Mouse (Mus musculus) CH12.LX (cell line): ENCODE data around the gene Lin52.

ENCODE experiments used
- CTCF ChIP-seq, 2 experiments: IDR thresholded peaks in 1 of 2; conservative IDR thresholded peaks in 1 of 2; 2 replicates each; pipeline ENCODE4 v1.5.1; 2011 to 2012; ENCODE audit warnings: low read depth in 2 of 2, low read length in 2 of 2, improper control_type of control experiment in 1 of 2, inconsistent platforms in 1 of 2, mild to moderate bottlenecking in 1 of 2, moderate library complexity in 1 of 2
- MAX ChIP-seq: IDR thresholded peaks from 2 replicates; pipeline ENCODE4 v1.6.1; 2011; ENCODE audit warnings: low read length, improper control_type of control experiment
- POLR2A ChIP-seq: IDR thresholded peaks from 2 replicates; pipeline ENCODE4 v1.6.1; 2011; ENCODE audit warnings: low read depth, mild to moderate bottlenecking, improper control_type of control experiment, low read length
- RAD21 ChIP-seq: IDR thresholded peaks from 2 replicates; pipeline ENCODE4 v1.6.1; 2011; ENCODE audit warnings: low read depth, mild to moderate bottlenecking, low read length, improper control_type of control experiment, moderate library complexity
- SIN3A ChIP-seq: IDR thresholded peaks from 2 replicates; pipeline ENCODE4 v1.6.1; 2012; ENCODE audit warnings: low read length, improper control_type of control experiment, inconsistent platforms
- UBTF ChIP-seq: IDR thresholded peaks from 2 replicates; pipeline ENCODE4 v1.6.1; 2012; ENCODE audit warnings: low read depth, mild to moderate bottlenecking, inconsistent platforms, low read length, improper control_type of control experiment, moderate library complexity
- USF1 ChIP-seq: IDR thresholded peaks from 2 replicates; pipeline ENCODE4 v1.6.1; 2014; ENCODE audit warnings: low read depth, mild to moderate bottlenecking, inconsistent platforms, low read length, improper control_type of control experiment
- USF2 ChIP-seq: conservative IDR thresholded peaks from 2 replicates; pipeline ENCODE4 v1.6.1; 2011; ENCODE audit warnings: low read depth, low read length, improper control_type of control experiment

GRCm38 (mm10) chr12:84572341-84572720 lies 121.1 kb downstream of the Lin52 start:
- no peak for TF ChIP-seq RAD21
- no peak for TF ChIP-seq MAX
- no peak for TF ChIP-seq POLR2A
- TF ChIP-seq USF2: no peak
- TF ChIP-seq UBTF: no peak
- TF ChIP-seq USF1: no peak
- no peak for TF ChIP-seq SIN3A
- no peak for TF ChIP-seq CTCF (conservative IDR thresholded peaks at IDR 0.05 in 1 of 2, IDR thresholded peaks at IDR 0.05 in 1 of 2; ENCODE audit: low read depth in 2 of 2, low read length in 2 of 2)
